Mouse (Mus musculus) macrophage (primary cell): ENCODE measurements around the gene Hsd3b2. TPM values are rescaled to one million over a fixed set of nuclear protein-coding genes. Genes with fewer than 3 reads are reported as not detected.
"Not testable (repeated sequence)": the region's sequence is repeated elsewhere in the genome, so short reads cannot be mapped to it uniquely, and the experiment has no call there.

Experiments
- H3K27ac ChIP-seq: fragments of 350-480 bp; formaldehyde crosslinking; 2 replicates; pipeline ENCODE4 v1.9.0; 2021
- H3K36me3 ChIP-seq: fragments of 350-480 bp; formaldehyde crosslinking; 2 replicates; pipeline ENCODE4 v1.9.0; 2021; ENCODE audit errors: inconsistent target
- H3K4me3 ChIP-seq: fragments of 350-480 bp; formaldehyde crosslinking; 2 replicates; pipeline ENCODE4 v1.9.0; 2021; ENCODE audit errors: inconsistent target
- H3K79me2 ChIP-seq: fragments of 350-480 bp; formaldehyde crosslinking; 2 replicates; pipeline ENCODE4 v1.9.0; 2021; ENCODE audit errors: inconsistent target
- WGBS: methylation state at CpG from one replicate; pipeline ENCODE4 v1.1.7; 2026; ENCODE audit warnings: inconsistent platforms; ENCODE audit not compliant: missing documents; 5-methylcytosine and 5-hydroxymethylcytosine counted together
- polyA plus RNA-seq: library from polyadenylated mRNA; stranded (reverse); fragments of 250-400 nt; gene quantifications from 3 replicates; pipeline ENCODE4 v1.2.4, GENCODE M21; 2018; ENCODE audit warnings: inconsistent platforms
- total RNA-seq, 78 experiments: library from RNA; depleted of rRNA; stranded (reverse); fragments of 250-400 nt; gene quantifications; 1 replicate in 9 of 78; 2 replicates in 24 of 78; 3 replicates in 43 of 78; 4 replicates in 2 of 78; pipeline ENCODE4 v1.2.4; 2018; ENCODE audit warnings: inconsistent platforms in 56 of 78

The Hsd3b2 gene
- not detected for total RNA-seq (2018; cell fraction: chromatin; rRNA removed)
- not detected for total RNA-seq (2018; cell fraction: cytosol; rRNA removed)
- total RNA-seq (2018; cell fraction: nucleus; rRNA removed): not detected
- polyA plus RNA-seq: not detected in 3 replicates

DNA sequence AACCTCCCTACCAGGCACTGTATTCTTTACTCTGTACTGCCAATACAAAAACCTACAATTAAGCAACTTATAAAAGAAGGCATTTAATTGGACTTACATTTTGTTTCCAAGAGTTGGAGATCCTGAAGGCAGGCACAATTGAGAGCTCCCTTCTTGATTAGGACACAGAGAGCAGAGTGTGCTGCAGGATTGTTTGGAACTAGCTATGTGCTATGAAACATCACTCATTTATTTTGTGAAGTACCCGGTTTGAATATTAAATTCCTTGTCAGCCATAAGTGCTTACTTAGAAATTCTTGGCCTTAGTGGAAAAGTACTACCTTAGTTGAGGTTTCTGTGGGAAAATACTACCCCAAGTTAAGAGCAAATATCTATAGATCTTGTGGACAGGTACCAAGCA, at the start of gene Hsd3b2:
Gene Hsd3b2 (minus strand): TSS at position 168 of the 400 bp plus-strand sequence.
- Histone ChIP-seq H3K36me3 (no peaks in the 10 kb centered on the region), H3K27ac (no peak within 1 kb of the TSS), H3K4me3 (no peak within 1 kb of the TSS), H3K79me2 (no peaks in the 10 kb centered on the region)
- 62% methylated on average over 1 of the region's 1 CpGs for WGBS

DNA sequence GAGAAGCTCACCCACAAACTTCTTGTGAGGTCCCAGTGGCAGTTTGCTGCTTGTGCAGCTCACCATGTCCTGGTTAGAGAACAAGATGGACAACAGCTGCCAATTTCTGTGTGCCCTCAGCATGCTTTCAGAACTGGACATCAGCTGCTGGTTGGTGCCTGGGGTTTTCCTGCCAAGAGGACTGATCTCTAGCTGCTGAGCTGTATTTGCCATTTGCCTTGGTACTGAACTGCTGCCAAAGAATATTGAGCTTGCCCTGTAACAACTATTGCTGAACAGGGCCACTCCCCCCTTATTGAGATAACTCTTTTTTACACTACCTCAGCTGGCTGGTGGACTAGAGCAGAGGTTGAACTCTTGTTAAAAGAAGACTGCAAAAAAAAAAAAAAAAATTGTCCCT, 39.8 kb upstream of the Hsd3b2 start:
- no peak overlapping the region for H3K4me3 ChIP-seq
- no peaks in the 10 kb centered on the region for H3K36me3 ChIP-seq
- no peak overlapping the region for H3K27ac ChIP-seq
- no peaks in the 10 kb centered on the region for H3K79me2 ChIP-seq

DNA sequence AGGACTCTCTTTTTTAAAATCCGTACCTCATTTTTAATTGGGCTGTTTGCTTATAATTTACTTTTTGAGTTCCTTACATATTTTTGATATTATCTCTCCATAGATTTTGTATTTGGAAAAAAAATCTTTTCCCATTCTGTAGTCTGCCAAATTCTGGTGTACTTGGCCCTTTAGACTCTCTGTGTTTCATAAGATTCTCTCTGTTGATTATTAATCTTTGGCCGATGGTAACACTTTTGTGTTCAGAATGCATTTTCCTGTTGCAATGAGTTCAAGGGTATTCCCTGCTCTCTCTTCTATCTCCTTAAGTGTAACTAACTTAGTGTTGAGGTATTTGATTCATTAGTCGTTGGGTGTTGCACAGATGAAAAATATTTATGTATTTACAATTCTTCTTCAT, 32.5 kb upstream of the Hsd3b2 start:
- Histone ChIP-seq H3K27ac (no peak overlapping the region), H3K4me3 (no peak overlapping the region), H3K36me3 (no peaks in the 10 kb centered on the region), H3K79me2 (no peaks in the 10 kb centered on the region)
- 90% methylated on average over 3 of the region's 3 CpGs for WGBS

DNA sequence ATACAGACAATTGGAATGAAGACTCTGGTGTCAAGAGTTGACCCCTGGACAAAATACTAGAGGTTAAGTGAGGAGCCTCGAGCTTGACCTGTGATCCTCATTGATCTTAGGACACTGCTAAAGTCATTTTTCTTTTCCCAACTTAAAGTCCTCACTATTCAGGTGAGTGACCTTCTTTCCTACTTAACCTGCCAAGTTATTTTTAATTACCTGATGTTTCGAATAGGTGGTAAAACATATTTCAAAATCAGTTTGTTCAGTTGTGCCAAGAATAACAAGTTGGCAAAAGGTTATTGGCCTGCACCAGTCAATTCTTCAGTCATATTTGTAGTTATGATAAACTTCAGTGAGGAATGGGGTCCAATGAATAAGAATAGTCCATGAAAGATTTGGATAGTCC, 27.8 kb upstream of the Hsd3b2 start:
- Histone ChIP-seq H3K36me3 (no peaks in the 10 kb centered on the region), H3K79me2 (no peaks in the 10 kb centered on the region), H3K4me3 (no peak overlapping the region), H3K27ac (no peak overlapping the region)
- 57% methylated on average over 2 of the region's 2 CpGs for WGBS

DNA sequence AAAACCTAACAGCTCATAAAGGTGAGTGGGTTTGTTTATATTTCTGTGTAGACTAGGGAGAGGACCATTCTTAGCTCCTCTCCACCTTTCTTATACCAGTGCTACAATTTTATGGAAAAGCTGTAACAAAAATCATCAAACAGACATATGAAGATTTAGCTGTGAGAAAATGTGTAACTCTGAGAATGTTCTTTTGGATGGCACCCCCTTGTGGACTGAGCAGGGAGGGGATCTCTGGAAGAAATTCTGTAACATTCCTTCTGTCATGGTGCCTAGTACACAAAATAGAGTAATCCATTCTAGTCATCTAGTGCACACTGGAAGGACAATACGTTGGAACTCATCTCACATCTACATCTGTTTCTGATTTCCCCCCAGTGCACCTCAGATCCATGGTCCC, 16.7 kb upstream of the Hsd3b2 start:
- 63% methylated on average over 1 of the region's 1 CpGs for WGBS
- not testable (repeated sequence) for H3K79me2 ChIP-seq, H3K4me3 ChIP-seq, H3K27ac ChIP-seq, H3K36me3 ChIP-seq

DNA sequence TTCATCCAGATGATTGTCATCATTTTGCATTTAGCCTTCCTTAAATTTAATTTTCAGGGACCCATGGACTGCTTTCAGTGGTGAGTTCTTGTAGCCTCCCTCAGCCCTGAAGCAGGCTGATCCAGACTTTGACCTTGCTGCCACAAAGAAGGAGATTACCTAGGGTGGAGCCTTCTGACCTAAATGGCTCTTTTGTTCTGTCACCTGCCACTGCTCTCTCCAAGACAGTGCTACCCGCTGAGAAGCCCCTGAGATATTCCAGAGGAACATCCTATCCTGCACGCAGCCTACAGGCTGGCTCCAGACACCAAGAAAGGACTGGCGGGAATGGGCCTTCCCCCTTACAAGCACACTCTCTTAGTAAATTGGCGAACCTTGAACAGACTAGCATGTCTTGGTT, 10.0 kb upstream of the Hsd3b2 start:
- WGBS: 73% methylated on average over 4 of the region's 4 CpGs
- no peaks in the 10 kb centered on the region for H3K79me2 ChIP-seq
- H3K27ac ChIP-seq: no peak overlapping the region
- no peak overlapping the region for H3K4me3 ChIP-seq
- H3K36me3 ChIP-seq: no peaks in the 10 kb centered on the region

DNA sequence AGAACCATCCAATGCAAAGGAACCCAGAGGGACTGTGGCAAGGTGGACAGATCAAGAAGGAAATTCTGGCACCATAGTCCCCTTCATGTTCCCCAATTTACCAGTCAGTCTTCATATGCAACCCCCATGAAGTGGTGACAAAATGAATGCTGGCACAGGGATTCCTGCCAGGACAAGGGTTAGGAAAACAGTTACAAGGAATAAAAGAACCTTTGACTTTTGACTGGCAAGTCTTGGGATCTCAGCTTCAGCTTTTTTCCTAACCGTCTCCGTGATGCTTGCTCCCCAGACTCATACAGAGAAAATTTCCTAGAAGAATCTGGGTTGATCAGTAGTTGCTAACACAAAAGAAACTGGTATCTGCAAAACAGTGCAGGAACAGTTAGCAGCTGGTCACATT, 9.4 kb upstream of the Hsd3b2 start:
- no peak overlapping the region for H3K27ac ChIP-seq
- H3K79me2 ChIP-seq: no peaks in the 10 kb centered on the region
- H3K36me3 ChIP-seq: no peaks in the 10 kb centered on the region
- no peak overlapping the region for H3K4me3 ChIP-seq
- 89% methylated on average over 2 of the region's 2 CpGs for WGBS

DNA sequence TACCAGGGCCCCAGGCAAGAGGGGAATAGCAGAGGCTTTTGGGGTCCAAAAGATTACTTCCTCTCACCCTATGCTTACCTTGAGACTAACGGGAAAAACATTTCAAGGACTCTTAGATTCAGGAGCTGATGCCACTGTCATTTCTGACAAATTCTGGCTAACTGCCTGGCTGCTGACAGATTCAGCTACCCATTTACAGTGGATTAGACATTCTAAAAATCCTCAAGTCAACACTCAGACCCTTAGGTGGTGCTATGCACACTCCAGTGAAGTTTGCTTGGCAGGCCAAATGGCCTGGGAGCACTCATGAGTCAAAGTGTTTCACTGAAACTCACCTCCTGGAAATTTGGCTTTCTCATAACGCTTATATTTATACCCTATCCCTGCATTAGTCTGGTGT, 1.9 kb upstream of the Hsd3b2 start:
- Histone ChIP-seq H3K4me3 (no peak overlapping the region), H3K36me3 (no peaks in the 10 kb centered on the region), H3K79me2 (no peaks in the 10 kb centered on the region), H3K27ac (no peak overlapping the region)
- WGBS: 82% methylated on average over 2 of the region's 2 CpGs

DNA sequence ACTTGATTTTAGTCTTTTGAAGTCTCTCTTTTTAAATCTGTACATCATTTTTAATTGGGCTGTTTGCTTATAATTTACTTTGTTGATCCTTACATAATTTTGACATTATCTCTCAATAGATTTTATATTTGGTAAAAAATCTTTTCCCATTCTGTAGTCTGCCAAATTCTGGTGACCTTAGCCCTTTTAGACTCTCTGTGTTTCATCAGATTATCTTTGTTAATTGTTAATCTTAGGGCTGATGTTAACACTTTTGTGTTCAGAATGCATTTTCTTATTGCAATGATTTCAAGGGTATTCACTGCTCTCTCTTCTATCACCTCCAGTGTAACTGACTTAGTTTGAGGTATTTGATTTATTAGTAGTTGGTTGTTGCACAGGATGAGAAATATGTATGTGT, 3.6 kb downstream of the Hsd3b2 start:
- Histone ChIP-seq H3K4me3 (no peak overlapping the region), H3K27ac (no peak overlapping the region), H3K79me2 (no peaks in the 10 kb centered on the region), H3K36me3 (no peaks in the 10 kb centered on the region)

DNA sequence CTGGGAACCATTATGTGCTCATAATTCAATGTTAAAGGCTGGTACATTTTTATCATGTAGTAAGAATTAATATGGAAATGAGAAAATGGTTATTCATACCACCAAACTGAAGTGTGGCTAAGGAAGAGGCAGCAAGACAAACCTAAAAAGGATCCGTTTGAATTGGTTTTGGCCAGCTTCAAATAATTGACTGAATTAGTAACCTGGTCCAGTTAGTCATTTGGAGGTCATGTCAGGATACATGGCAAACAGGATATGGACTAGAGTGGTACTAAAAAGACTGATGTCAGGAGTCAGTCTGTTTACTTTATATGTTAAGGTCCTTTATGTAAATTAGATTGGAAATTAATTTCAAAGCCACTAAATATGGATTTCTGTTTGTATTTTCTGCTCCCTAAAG, 41.9 kb downstream of the Hsd3b2 start:
- Histone ChIP-seq H3K27ac (no peak overlapping the region), H3K79me2 (no peaks in the 10 kb centered on the region), H3K36me3 (no peaks in the 10 kb centered on the region), H3K4me3 (no peak overlapping the region)
- WGBS: 75% methylated on average over 1 of the region's 1 CpGs

DNA sequence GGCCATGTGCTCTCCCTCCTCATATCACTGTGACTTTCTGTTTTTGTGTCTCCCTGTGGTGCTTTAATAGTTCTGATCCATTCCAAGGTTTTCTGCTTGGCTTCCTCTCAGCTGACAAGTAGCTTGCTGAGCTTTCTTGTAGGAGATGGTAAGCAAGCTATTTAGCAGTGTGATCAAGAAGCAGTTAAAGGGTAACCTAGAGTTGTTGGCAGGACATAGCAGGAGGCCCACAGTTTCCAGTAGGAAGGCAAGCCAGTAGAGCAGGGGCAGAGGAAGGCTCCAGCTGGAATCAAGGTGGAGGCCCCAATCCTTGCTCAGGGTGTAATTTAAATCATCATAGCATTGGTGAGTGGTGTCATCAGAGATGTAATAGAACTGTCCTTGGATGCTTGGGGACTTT, 43.6 kb downstream of the Hsd3b2 start:
- H3K36me3 ChIP-seq: no peaks in the 10 kb centered on the region
- H3K4me3 ChIP-seq: no peak overlapping the region
- no peaks in the 10 kb centered on the region for H3K79me2 ChIP-seq
- H3K27ac ChIP-seq: no peak overlapping the region

Other genes starting within 250 kb of the Hsd3b2 start
- gene Hsd3b4, start 214.0 kb downstream of the Hsd3b2 start, polyA plus RNA-seq: not detected in 3 replicates
- gene Gm10681, start 135.7 kb downstream of the Hsd3b2 start, polyA plus RNA-seq: not detected in 3 replicates
- not detected in 3 replicates for gene Hsd3b5, start 94.3 kb downstream of the Hsd3b2 start, polyA plus RNA-seq
- not detected in 3 replicates for gene Hsd3b3, start 38.6 kb upstream of the Hsd3b2 start, polyA plus RNA-seq
- not detected in 3 replicates for gene Hsd3b6, start 89.9 kb upstream of the Hsd3b2 start, polyA plus RNA-seq
- not detected in 3 replicates for gene Hsd3b1, start 135.3 kb upstream of the Hsd3b2 start, polyA plus RNA-seq
- not detected in 3 replicates for gene Hao2, start 168.7 kb upstream of the Hsd3b2 start, polyA plus RNA-seq